Mouse (Mus musculus) heart, embryonic 15.5 days (tissue): ENCODE data around the gene Mpp3. TPM values are rescaled to one million over a fixed set of nuclear protein-coding genes. Genes with fewer than 3 reads are reported as not detected.
A peak's percentile ranks its signal among the peaks of the same experiment; 100 is the strongest.

Source experiments
- ATAC-seq: fragments of 200-750 bp; cut with Nextera tagmentation; replicated peaks from 2 replicates; pipeline ENCODE4 v1.8.0; 2017; ENCODE audit warnings: low read depth, moderate TSS enrichment; ENCODE audit not compliant: insufficient number of reproducible peaks, insufficient read depth, low FRiP score
- H3K27ac ChIP-seq: fragments of 300-500 bp; sonication (generic); 2 replicates; pipeline ENCODE4 v1.5.1; 2015; ENCODE audit warnings: mild to moderate bottlenecking, inconsistent platforms
- H3K27me3 ChIP-seq: fragments of 300-500 bp; sonication (generic); 2 replicates; pipeline ENCODE4 v1.6.1; 2015; ENCODE audit warnings: inconsistent platforms
- H3K36me3 ChIP-seq: fragments of 300-500 bp; sonication (generic); 2 replicates; pipeline ENCODE4 v1.6.1; 2015; ENCODE audit warnings: mild to moderate bottlenecking, inconsistent platforms
- H3K4me1 ChIP-seq: fragments of 300-500 bp; sonication (generic); replicated peaks from 2 replicates; pipeline ENCODE4 v1.6.1; 2015; ENCODE audit warnings: inconsistent platforms
- H3K4me2 ChIP-seq: fragments of 300-500 bp; sonication (generic); 2 replicates; pipeline ENCODE4 v1.6.1; 2015; ENCODE audit warnings: inconsistent platforms, mild to moderate bottlenecking, moderate library complexity
- H3K4me3 ChIP-seq: fragments of 300-500 bp; sonication (generic); 2 replicates; pipeline ENCODE4 v1.5.1; 2015; ENCODE audit warnings: mild to moderate bottlenecking, inconsistent platforms
- H3K9ac ChIP-seq: fragments of 300-500 bp; sonication (generic); 2 replicates; pipeline ENCODE4 v1.6.1; 2015; ENCODE audit warnings: mild to moderate bottlenecking, inconsistent platforms
- H3K9me3 ChIP-seq: fragments of 300-500 bp; sonication (generic); replicated peaks from 2 replicates; pipeline ENCODE4 v1.6.1; 2016; ENCODE audit warnings: inconsistent platforms
- WGBS: fragments of 180-500 bp; shearing (Covaris S2); methylation state at CpG from one replicate; pipeline ENCODE4 v1.1.7; 2015; ENCODE audit warnings: mixed read lengths; 5-methylcytosine and 5-hydroxymethylcytosine counted together
- polyA plus RNA-seq: library from polyadenylated mRNA; unstranded; fragments of >200 nt; fragmentation: Nextera tagmentation; extraction: Ambion mirVana; gene quantifications from 2 replicates; pipeline ENCODE4 v1.2.1, GENCODE M21; 2015

The Mpp3 gene
- polyA plus RNA-seq, 1 experiment from 2014 or later: 2.9 TPM

GRCm38 (mm10) chr11:101974923-101975322 lies 53.3 kb downstream of the Mpp3 start:
- WGBS: 49% methylated on average over 9 of the region's 9 CpGs
- no peak overlapping the region for H3K27ac ChIP-seq
- H3K4me2 ChIP-seq: no peak overlapping the region

GRCm38 (mm10) chr11:101974181-101974580 lies 54.1 kb downstream of the Mpp3 start:
- ATAC-seq: no peak
- no peak overlapping the region for H3K27ac ChIP-seq
- no peak overlapping the region for H3K9ac ChIP-seq
- 62% methylated on average over 6 of the region's 6 CpGs for WGBS
- H3K4me2 ChIP-seq: no peak overlapping the region
- H3K36me3 ChIP-seq: peaks cover 35% of the 10 kb centered on the region; the same call in 1 of the 2 replicates
- H3K4me3 ChIP-seq: no peak overlapping the region
- no peaks in the 10 kb centered on the region for H3K27me3 ChIP-seq
- H3K9me3 ChIP-seq: no peaks in the 10 kb centered on the region
- no peaks in the 10 kb centered on the region for H3K4me1 ChIP-seq

More at GRCm38 (mm10) chr11:101974923-101975322, 53.3 kb downstream of the Mpp3 start:
- no peaks in the 10 kb centered on the region for H3K9me3 ChIP-seq
- no peaks in the 10 kb centered on the region for H3K4me1 ChIP-seq
- H3K9ac ChIP-seq: no peak overlapping the region
- no peaks in the 10 kb centered on the region for H3K27me3 ChIP-seq
- H3K36me3 ChIP-seq: peaks cover 42% of the 10 kb centered on the region; the same call in 1 of the 2 replicates
- H3K4me3 ChIP-seq: no peak overlapping the region
- no peak for ATAC-seq

GRCm38 (mm10) chr11:101973496-101973895 lies 54.8 kb downstream of the Mpp3 start:
- no peaks in the 10 kb centered on the region for H3K27me3 ChIP-seq
- H3K9me3 ChIP-seq: no peaks in the 10 kb centered on the region
- H3K4me1 ChIP-seq: peaks cover 3% of the 10 kb centered on the region
- WGBS: 84% methylated on average over 9 of the region's 9 CpGs
- peaks cover 30% of the 10 kb centered on the region; the same call in 1 of the 2 replicates for H3K36me3 ChIP-seq
- no peak overlapping the region for H3K9ac ChIP-seq
- no peak overlapping the region for H3K27ac ChIP-seq
- H3K4me2 ChIP-seq: no peak overlapping the region
- ATAC-seq: no peak
- no peak overlapping the region for H3K4me3 ChIP-seq

- H3K4me1 ChIP-seq: peaks cover 7% of the 10 kb centered on the region
- no peaks in the 10 kb centered on the region for H3K9me3 ChIP-seq
- 92% methylated on average over 5 of the region's 5 CpGs for WGBS
- H3K4me3 ChIP-seq: no peak overlapping the region
- H3K27ac ChIP-seq: no peak overlapping the region
- no peaks in the 10 kb centered on the region; the same call in 1 of the 2 replicates for H3K27me3 ChIP-seq
- peaks cover 30% of the 10 kb centered on the region; the same call in 1 of the 2 replicates for H3K36me3 ChIP-seq
- H3K4me2 ChIP-seq: no peak overlapping the region
- no peak for ATAC-seq
- no peak overlapping the region for H3K9ac ChIP-seq
Measured at GRCm38 (mm10) chr11:101972651-101973050, 55.6 kb downstream of the Mpp3 start.

GRCm38 (mm10) chr11:101972097-101972496 lies 56.2 kb downstream of the Mpp3 start:
- 74% methylated on average over 3 of the region's 3 CpGs for WGBS
- H3K9ac ChIP-seq: no peak overlapping the region
- peaks cover under 1% of the 10 kb centered on the region for H3K27me3 ChIP-seq
- ATAC-seq: no peak
- H3K27ac ChIP-seq: no peak overlapping the region
- no peak overlapping the region for H3K4me3 ChIP-seq
- peaks cover 30% of the 10 kb centered on the region; the same call in 1 of the 2 replicates for H3K36me3 ChIP-seq
- no peaks in the 10 kb centered on the region for H3K9me3 ChIP-seq
- H3K4me2 ChIP-seq: no peak overlapping the region
- peaks cover 11% of the 10 kb centered on the region for H3K4me1 ChIP-seq

GRCm38 (mm10) chr11:101971410-101971809 lies 56.9 kb downstream of the Mpp3 start:
- no peak overlapping the region for H3K9ac ChIP-seq
- H3K9me3 ChIP-seq: no peaks in the 10 kb centered on the region
- peaks cover 23% of the 10 kb centered on the region; the same call in 1 of the 2 replicates for H3K36me3 ChIP-seq
- H3K27ac ChIP-seq: no peak overlapping the region
- H3K27me3 ChIP-seq: peaks cover 8% of the 10 kb centered on the region
- H3K4me3 ChIP-seq: no peak overlapping the region
- 39% methylated on average over 3 of the region's 3 CpGs for whole genome bisulfite sequencing
- peaks cover 16% of the 10 kb centered on the region for H3K4me1 ChIP-seq
- no peak overlapping the region for H3K4me2 ChIP-seq
- no peak for ATAC-seq

- peaks cover 21% of the 10 kb centered on the region; the same call in 1 of the 2 replicates for H3K36me3 ChIP-seq
- ATAC-seq: no peak
- no peak overlapping the region for H3K4me3 ChIP-seq
- no peaks in the 10 kb centered on the region for H3K9me3 ChIP-seq
- peaks cover 19% of the 10 kb centered on the region for H3K4me1 ChIP-seq
- no peak overlapping the region for H3K9ac ChIP-seq
- H3K27me3 ChIP-seq: peaks cover 23% of the 10 kb centered on the region
- no peak overlapping the region for H3K4me2 ChIP-seq
- 82% methylated on average over 13 of the region's 13 CpGs for WGBS
- H3K27ac ChIP-seq: no peak overlapping the region
Measured at GRCm38 (mm10) chr11:101969835-101970234, 58.4 kb downstream of the Mpp3 start.

GRCm38 (mm10) chr11:101968791-101969190 lies 59.5 kb downstream of the Mpp3 start:
- H3K27ac ChIP-seq: no peak overlapping the region
- ATAC-seq: peak; percentile 64
- WGBS: 0% methylated on average over 5 of the region's 5 CpGs

GRCm38 (mm10) chr11:101968311-101968710 lies 60.0 kb downstream of the Mpp3 start:
- 20% methylated on average over 7 of the region's 7 CpGs for WGBS
- Histone ChIP-seq H3K4me3 (no peak overlapping the region), H3K4me1 (peaks cover 29% of the 10 kb centered on the region), H3K9ac (no peak overlapping the region), H3K27ac (peak overlapping the region; percentile 41), H3K27me3 (peaks cover 39% of the 10 kb centered on the region), H3K4me2 (no peak overlapping the region), H3K36me3 (peaks cover 7% of the 10 kb centered on the region; the same call in 1 of the 2 replicates), H3K9me3 (no peaks in the 10 kb centered on the region)
- no peak for ATAC-seq

More at GRCm38 (mm10) chr11:101968791-101969190, 59.5 kb downstream of the Mpp3 start:
- H3K4me1 ChIP-seq: peaks cover 24% of the 10 kb centered on the region
- H3K9me3 ChIP-seq: no peaks in the 10 kb centered on the region
- peaks cover 34% of the 10 kb centered on the region for H3K27me3 ChIP-seq
- H3K9ac ChIP-seq: no peak overlapping the region
- peaks cover 11% of the 10 kb centered on the region; the same call in 1 of the 2 replicates for H3K36me3 ChIP-seq
- H3K4me2 ChIP-seq: no peak overlapping the region
- no peak overlapping the region for H3K4me3 ChIP-seq

- Histone ChIP-seq H3K27me3 (peaks cover 48% of the 10 kb centered on the region), H3K27ac (no peak within 1 kb of the TSS), H3K36me3 (no peaks in the 10 kb centered on the region), H3K4me2 (peak within 1 kb of the TSS; percentile 14; the same call in 1 of the 2 replicates), H3K4me3 (peak within 1 kb of the TSS; percentile 61; the same call in 1 of the 2 replicates), H3K4me1 (peaks cover 36% of the 10 kb centered on the region), H3K9ac (no peak within 1 kb of the TSS), H3K9me3 (no peaks in the 10 kb centered on the region)
- WGBS: 29% methylated on average over 10 of the region's 10 CpGs
- no peak for ATAC-seq
Measured at GRCm38 (mm10) chr11:101966965-101967614, 61.2 kb downstream of the Mpp3 start, which contains the start of gene Sost. TSS of gene Sost (minus strand) at chr11:101967015.

- 21% methylated on average over 2 of the region's 2 CpGs for WGBS
- Histone ChIP-seq H3K4me1 (peaks cover 36% of the 10 kb centered on the region), H3K36me3 (no peaks in the 10 kb centered on the region)
Measured at GRCm38 (mm10) chr11:101965553-101965952, 62.7 kb downstream of the Mpp3 start.

More at GRCm38 (mm10) chr11:101965553-101965952, 62.7 kb downstream of the Mpp3 start:
- H3K4me2 ChIP-seq: no peak overlapping the region
- peak overlapping the region; percentile 61 for H3K4me3 ChIP-seq
- no peak overlapping the region for H3K9ac ChIP-seq
- H3K27ac ChIP-seq: no peak overlapping the region
- ATAC-seq: no peak
- no peaks in the 10 kb centered on the region for H3K9me3 ChIP-seq
- peaks cover 63% of the 10 kb centered on the region for H3K27me3 ChIP-seq
